Mouse (Mus musculus): ENCODE data around the gene Tpst1. TPM values are rescaled to one million over a fixed set of nuclear protein-coding genes. Genes with fewer than 3 reads are reported as not detected.
"Not testable (repeated sequence)": the region's sequence is repeated elsewhere in the genome, so short reads cannot be mapped to it uniquely, and the experiment has no call there.

Gene Tpst1
- 1 to 10 TPM; 4.0 to 6.0 TPM for total RNA-seq (2021)
- long read RNA-seq, experiment 1, transcript Tpst1-201 (6 exons, 2,050 nt), result major isoform, 7 of 8 reads
- long read RNA-seq, experiment 1, partial matches to known transcripts, result 1 of 8 reads
- long read RNA-seq, experiment 1, other reads (novel, unspliced or antisense), result 0 of 8 reads
- long read RNA-seq, experiment 2, transcript Tpst1-201 (6 exons, 2,050 nt), result major isoform, 7 of 8 reads
- long read RNA-seq, experiment 2, partial matches to known transcripts, result 1 of 8 reads
- long read RNA-seq, experiment 2, other reads (novel, unspliced or antisense), result 0 of 8 reads

GRCm38 (mm10) chr5:130073026-130073425 is at the start of gene Tpst1:
Gene Tpst1, plus strand, starts transcription at chr5:130073326.
- DNase-seq, result no peak
- intact Hi-C loops (cut with DNase I), result no loop called here

- intact Hi-C loops (cut with DNase I), result loop anchor here (5.0 kb wide), 2 partner anchors 118 to 138 kb away; partner anchors contain the start of gene Kctd7
- peak; percentile 76 for DNase-seq
Observed at GRCm38 (mm10) chr5:130023767-130024539, 49.2 kb upstream of the Tpst1 start.

- intact Hi-C loops (cut with DNase I), result no loop called here
- no peak for DNase-seq
Observed at GRCm38 (mm10) chr5:130027134-130027533, 46.0 kb upstream of the Tpst1 start.

GRCm38 (mm10) chr5:130027696-130028095 is 45.4 kb upstream of the Tpst1 start:
- DNase-seq, result no peak
- intact Hi-C loops (cut with DNase I), result no loop called here

- DNase-seq, result peak; percentile 69 to 75
- intact Hi-C loops (cut with DNase I), result no loop called here
Observed at GRCm38 (mm10) chr5:130029142-130029897, 43.8 kb upstream of the Tpst1 start, which contains the start of the genes Asl and Crcp. Gene Asl, minus strand, starts transcription at chr5:130029247. Gene Crcp, plus strand, starts transcription at chr5:130029290.

- intact Hi-C loops (cut with DNase I), result no loop called here
- no peak for DNase-seq
Observed at GRCm38 (mm10) chr5:130031410-130032390, 41.4 kb upstream of the Tpst1 start.

GRCm38 (mm10) chr5:130033869-130034268 is 39.3 kb upstream of the Tpst1 start:
- intact Hi-C loops (cut with DNase I), result no loop called here

GRCm38 (mm10) chr5:130036300-130036699 is 36.8 kb upstream of the Tpst1 start:
- intact Hi-C loops (cut with DNase I), result loop anchor here (5.0 kb wide), 1 partner anchor 39 kb away; no protein-coding TSS in a partner anchor
- not testable (repeated sequence) for DNase-seq

More at GRCm38 (mm10) chr5:130033869-130034268, 39.3 kb upstream of the Tpst1 start:
- DNase-seq, result no peak

- intact Hi-C loops (cut with DNase I), result loop anchor here (5.0 kb wide), 1 partner anchor 41 kb away; no protein-coding TSS in a partner anchor
Observed at GRCm38 (mm10) chr5:130037752-130038455, 35.2 kb upstream of the Tpst1 start.

GRCm38 (mm10) chr5:130040797-130041196 is 32.3 kb upstream of the Tpst1 start:
- intact Hi-C loops (cut with DNase I), result loop anchor here (2.0 kb wide), 1 partner anchor 22 kb away; no protein-coding TSS in a partner anchor
- no peak for DNase-seq

More at GRCm38 (mm10) chr5:130037752-130038455, 35.2 kb upstream of the Tpst1 start:
- DNase-seq, result peak; percentile 56 to 58

GRCm38 (mm10) chr5:130041262-130041661 is 31.9 kb upstream of the Tpst1 start:
- intact Hi-C loops (cut with DNase I), result loop anchor here (2.0 kb wide), 1 partner anchor 22 kb away; no protein-coding TSS in a partner anchor
- DNase-seq, result no peak

- no peak for DNase-seq
- intact Hi-C loops (cut with DNase I), result loop anchor here (1.0 kb wide), 1 partner anchor 96 kb away; no protein-coding TSS in a partner anchor
Observed at GRCm38 (mm10) chr5:130043741-130044140, 29.4 kb upstream of the Tpst1 start.

- intact Hi-C loops (cut with DNase I), result loop anchor here (1.0 kb wide), 1 partner anchor 95 kb away; no protein-coding TSS in a partner anchor
- peak; percentile 54 to 66 for DNase-seq
Observed at GRCm38 (mm10) chr5:130044201-130044695, 28.9 kb upstream of the Tpst1 start.

GRCm38 (mm10) chr5:130046100-130046499 is 27.0 kb upstream of the Tpst1 start:
- DNase-seq, result no peak
- intact Hi-C loops (cut with DNase I), result no loop called here

- DNase-seq, result no peak
Observed at GRCm38 (mm10) chr5:130046589-130046988, 26.5 kb upstream of the Tpst1 start.

GRCm38 (mm10) chr5:130047013-130047412 is 26.1 kb upstream of the Tpst1 start:
- no peak for DNase-seq
- intact Hi-C loops (cut with DNase I), result no loop called here

More at GRCm38 (mm10) chr5:130046589-130046988, 26.5 kb upstream of the Tpst1 start:
- intact Hi-C loops (cut with DNase I), result no loop called here

- intact Hi-C loops (cut with DNase I), result no loop called here
- peak; percentile 15 to 52 for DNase-seq
Observed at GRCm38 (mm10) chr5:130048786-130049520, 24.2 kb upstream of the Tpst1 start.

Data from gastrocnemius, postnatal 36 days (tissue).